Mouse (Mus musculus): ENCODE data around the gene Macrod2.
A peak's percentile ranks its signal among the peaks of the same experiment; 100 is the strongest.

Gene Macrod2

GRCm38 (mm10) chr2:141861679-141862268, 1466.7 kb downstream of the Macrod2 start:
- DNase-seq (ENCODE audit: low spot score), result no peak

- DNase-seq (ENCODE audit: low spot score), result no peak
Observed at GRCm38 (mm10) chr2:141862531-141863265, 1467.6 kb downstream of the Macrod2 start.

- DNase-seq (ENCODE audit: low spot score), result no peak
Observed at GRCm38 (mm10) chr2:141863628-141864165, 1468.6 kb downstream of the Macrod2 start.

DNA sequence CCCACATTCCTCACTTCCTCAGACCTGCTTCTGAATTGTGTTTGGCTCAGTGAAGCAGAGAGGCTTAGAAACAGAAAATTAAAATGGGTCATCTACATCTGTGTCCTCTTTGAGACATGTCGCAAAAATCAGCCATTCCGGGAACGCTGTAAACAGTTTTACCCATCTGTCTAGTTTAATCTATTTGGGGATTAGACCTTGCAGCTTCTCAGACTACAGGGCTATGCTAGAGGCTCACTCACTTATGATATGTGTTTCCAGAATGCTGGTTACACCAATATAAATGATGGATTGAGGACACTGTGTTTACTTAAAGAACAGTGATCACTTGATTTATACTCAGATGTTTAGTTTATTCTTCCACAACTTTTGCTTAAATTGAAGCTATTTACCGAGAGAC, 1475.8 kb downstream of the Macrod2 start:
- DNase-seq (ENCODE audit: low spot score), result no peak

GRCm38 (mm10) chr2:141876155-141876851, 1481.2 kb downstream of the Macrod2 start:
- no peak for DNase-seq (ENCODE audit: low spot score)

- no peak for DNase-seq (ENCODE audit: low spot score)
Observed at GRCm38 (mm10) chr2:141876958-141877357, 1481.8 kb downstream of the Macrod2 start.

DNA sequence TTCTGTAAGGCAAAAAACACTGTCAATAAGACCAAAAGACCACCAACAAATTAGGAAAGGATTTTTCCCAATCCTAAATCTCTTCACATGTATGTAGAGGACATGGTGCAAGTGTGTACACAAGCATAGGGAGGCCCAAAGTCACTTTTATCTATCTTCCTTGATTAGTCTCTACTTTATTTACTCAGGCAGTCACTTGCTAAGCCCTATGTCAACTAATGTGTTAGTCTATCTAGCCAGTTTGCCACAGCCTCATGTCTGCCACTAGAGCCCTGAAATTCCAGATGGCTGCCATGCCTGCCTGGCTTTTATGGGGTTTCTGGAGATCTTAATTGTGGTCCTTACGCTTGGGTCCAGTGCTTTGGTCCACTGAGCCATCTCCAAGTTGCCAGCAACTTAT, 1483.4 kb downstream of the Macrod2 start:
- DNase-seq (ENCODE audit: low spot score), result no peak

DNA sequence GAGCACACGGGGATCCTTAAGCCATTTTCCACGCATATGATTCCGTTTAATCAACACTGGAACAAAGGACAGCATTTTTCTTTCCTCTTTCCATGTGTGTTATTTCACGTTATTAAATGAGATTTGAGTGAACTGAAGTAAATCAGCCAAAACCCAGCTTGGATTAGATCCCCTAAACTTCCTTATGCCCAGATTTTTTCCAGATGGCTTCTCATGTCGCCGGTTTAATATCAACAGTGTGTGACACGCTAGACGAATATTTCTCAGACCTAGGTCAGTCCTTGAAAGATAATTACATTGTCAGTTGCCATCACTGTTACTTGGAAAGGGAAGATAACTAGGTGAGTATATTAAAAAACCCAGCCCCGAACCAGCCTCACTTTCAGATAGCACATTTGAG, 1484.6 kb downstream of the Macrod2 start:
- DNase-seq (ENCODE audit: low spot score), result no peak

- DNase-seq (ENCODE audit: low spot score), result no peak
Observed at GRCm38 (mm10) chr2:141886694-141887474, 1491.8 kb downstream of the Macrod2 start.

DNA sequence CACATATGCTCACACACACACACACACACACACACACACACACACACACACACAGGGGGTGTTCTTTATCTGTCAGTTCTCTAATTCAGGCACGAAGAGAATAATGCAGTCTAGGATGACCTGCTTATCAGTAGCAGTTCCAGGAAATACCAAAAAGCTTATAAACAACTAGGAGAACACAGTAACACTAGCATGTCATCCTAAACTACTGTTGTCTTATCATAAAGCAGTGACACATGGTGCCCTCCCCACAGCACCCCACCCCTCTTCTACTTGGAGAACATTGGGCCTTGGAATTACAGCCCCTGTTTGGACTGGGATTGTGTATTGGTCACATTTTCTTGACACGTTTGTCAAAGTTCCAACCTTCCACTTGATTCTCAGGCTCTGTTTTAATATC, 1494.4 kb downstream of the Macrod2 start:
- no peak for DNase-seq (ENCODE audit: low spot score)

DNA sequence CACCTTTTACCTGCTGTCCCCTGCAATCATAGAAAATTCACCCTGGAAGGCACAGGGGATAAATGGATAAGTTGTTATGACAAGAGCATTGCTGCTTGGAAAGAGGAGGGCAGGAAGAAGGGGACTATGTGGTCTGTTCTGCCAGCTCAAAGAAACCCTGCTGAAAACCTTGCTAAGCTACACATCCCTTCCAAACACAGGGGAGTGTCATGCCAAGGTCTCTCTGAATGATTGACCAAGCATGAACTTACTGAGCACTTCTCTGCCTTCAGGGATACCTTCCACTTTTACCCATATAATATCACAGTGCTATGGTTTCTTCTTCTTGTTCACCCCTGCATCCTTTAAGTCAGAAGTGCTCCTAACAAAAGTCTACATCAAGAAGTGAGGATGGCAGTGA, 1502.8 kb downstream of the Macrod2 start:
- no peak for DNase-seq (ENCODE audit: low spot score)

DNA sequence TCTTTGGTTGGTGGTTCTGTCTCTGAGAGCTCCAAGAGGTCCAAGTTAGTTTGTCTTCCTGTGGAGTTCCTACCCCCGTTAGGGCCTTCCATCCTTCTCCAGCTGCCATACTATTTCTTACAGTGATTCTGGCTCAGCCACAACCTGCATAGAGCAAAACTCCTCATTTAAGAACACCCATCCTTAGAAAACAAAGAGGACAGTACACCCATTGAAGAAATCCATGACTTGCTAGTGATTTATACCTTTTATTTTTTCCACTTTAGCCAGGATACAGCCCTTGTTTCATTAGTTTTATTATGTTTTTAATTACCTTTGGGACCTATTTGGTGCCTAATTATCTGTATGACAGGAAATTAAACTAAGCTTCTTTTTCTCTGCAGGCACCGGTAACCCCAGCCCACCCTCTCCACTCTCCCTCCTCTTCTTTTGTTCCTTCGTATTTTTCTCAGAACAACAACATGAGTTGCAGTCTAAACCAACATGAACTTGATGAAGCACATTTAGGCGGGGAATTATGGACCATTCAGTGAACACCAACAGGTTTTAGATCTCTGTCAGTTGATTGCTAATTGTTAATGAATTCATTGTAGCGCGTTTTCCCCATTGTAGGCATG, 1516.8 kb downstream of the Macrod2 start:
- no peak for DNase-seq (ENCODE audit: low spot score)

- no peak for DNase-seq (ENCODE audit: low spot score)
Observed at GRCm38 (mm10) chr2:141913486-141913885, 1518.4 kb downstream of the Macrod2 start.

- no peak for DNase-seq (ENCODE audit: low spot score)
Observed at GRCm38 (mm10) chr2:141913894-141914293, 1518.8 kb downstream of the Macrod2 start.

- DNase-seq (ENCODE audit: low spot score), result no peak
Observed at GRCm38 (mm10) chr2:141920377-141920992, 1525.4 kb downstream of the Macrod2 start.

DNA sequence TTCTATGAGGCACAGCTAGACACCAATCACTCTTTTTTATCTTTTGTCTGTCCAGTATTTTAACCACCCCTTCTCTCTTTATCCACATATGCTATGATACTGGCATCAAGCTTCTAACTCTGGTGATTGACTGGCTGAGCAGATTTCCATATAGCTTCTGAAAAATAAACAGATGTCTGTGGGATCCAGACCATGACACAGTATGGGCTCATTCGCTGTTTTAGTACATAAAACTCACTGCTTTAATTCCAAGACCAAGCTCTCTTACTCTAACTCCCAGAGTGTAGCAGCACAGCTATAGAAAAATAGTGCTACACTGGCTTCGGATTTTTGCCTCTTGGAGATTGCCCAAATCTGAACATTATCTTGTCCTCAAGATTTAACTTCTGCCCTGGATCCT, 1540.0 kb downstream of the Macrod2 start:
- no peak for DNase-seq (ENCODE audit: low spot score)

GRCm38 (mm10) chr2:141954795-141955194, 1559.7 kb downstream of the Macrod2 start:
- DNase-seq (ENCODE audit: low spot score), result no peak

DNA sequence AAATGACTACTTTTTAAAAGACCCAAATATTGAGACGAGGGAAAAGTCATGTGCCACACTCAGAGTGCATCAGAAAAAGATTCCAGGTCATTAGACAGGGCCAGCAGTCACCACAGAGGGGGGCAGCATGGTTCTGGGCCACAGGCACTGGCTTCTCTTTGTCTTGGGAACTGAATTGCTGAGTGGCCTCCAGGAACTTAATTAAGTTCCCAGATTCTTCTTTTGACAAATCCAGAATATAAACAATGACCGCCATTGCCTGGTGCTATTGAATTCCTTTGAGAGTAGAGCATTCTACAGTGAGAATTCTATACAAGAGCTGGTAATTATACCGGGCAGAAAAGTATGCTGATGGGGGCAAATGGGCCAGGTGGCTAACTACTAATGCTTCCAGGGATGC, 1560.1 kb downstream of the Macrod2 start:
- no peak for DNase-seq (ENCODE audit: low spot score)

GRCm38 (mm10) chr2:141962868-141963267, 1567.8 kb downstream of the Macrod2 start:
- no peak for DNase-seq (ENCODE audit: low spot score)

GRCm38 (mm10) chr2:141983664-141984395, 1588.7 kb downstream of the Macrod2 start:
- no peak for DNase-seq (ENCODE audit: low spot score)

DNA sequence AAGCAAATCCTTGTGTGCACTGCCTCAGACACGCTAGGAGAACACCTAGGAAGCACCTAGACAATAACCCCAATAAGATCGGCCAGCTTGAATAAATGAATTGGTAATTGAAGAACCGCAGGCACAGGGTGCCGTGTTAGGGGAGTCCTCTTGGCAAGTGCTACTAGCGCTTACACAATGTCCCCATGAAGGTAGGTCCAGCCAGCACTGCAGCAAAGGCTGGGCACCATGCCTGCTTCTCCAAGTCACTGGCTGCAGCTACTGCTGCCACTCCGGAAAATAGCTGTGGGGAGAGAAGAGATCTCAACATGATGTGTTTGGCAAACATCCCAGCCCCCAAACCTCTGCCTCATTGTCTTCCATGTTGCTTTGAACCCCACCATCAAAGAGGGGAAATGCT, 1603.8 kb downstream of the Macrod2 start:
- DNase-seq (ENCODE audit: low spot score), result peak; percentile 5
